Mouse (Mus musculus): ENCODE results near the gene Casc1. TPM values are rescaled to one million over a fixed set of nuclear protein-coding genes. Genes with fewer than 3 reads are reported as not detected.
"Not testable (repeated sequence)": the region's sequence is repeated elsewhere in the genome, so short reads cannot be mapped to it uniquely, and the experiment has no call there.

Casc1 gene
- polyA plus RNA-seq, 1 experiment from 2014 or later = 0.51 TPM

GRCm38 (mm10) chr6:145139776-145140475, 70.9 kb downstream of the Casc1 start:
- no peak for DNase-seq (ENCODE audit: low spot score)

DNA sequence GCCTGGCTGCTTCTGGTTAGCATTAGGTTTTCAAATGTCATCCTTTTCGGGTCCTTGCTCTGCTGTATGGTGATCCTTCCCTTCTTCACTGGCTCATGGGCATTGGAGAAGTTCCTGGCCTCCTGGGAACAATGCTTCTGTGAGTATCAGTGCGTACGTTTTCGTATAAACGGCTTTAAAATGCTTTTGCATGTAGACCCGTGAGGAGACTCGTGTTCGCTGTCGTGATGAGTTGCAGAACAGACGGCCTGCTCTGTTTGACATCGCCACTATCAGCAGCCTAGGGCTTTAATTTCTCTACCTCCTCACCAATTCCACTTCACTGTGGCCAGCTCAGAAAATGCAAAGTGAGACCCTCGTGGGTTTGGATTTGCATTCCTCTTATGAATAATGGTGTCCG, 71.6 kb downstream of the Casc1 start:
- DNase-seq (ENCODE audit: low spot score) = no peak

- no peak for DNase-seq (ENCODE audit: low spot score)
Measured at GRCm38 (mm10) chr6:145136831-145137230, 74.0 kb downstream of the Casc1 start.

DNA sequence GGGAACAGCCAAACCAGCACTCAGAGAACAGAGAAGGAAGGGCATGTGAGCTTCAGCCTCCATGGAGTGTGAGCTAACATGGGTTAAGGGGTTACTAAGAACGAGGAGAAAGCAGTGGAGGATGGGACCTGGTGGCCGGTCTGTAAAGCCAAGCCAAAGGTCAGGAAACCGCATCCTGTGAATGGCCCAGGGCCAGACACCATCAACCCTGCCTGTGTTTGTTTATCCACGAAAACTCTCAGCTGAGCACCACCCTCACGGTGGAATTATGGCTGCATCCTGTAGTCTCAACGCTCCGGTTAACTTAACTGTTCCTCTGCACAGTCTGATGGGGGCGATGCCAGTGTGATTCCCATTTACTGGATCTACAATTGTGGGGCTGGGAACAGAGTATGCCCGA, 75.0 kb downstream of the Casc1 start:
- DNase-seq (ENCODE audit: low spot score) = no peak

DNA sequence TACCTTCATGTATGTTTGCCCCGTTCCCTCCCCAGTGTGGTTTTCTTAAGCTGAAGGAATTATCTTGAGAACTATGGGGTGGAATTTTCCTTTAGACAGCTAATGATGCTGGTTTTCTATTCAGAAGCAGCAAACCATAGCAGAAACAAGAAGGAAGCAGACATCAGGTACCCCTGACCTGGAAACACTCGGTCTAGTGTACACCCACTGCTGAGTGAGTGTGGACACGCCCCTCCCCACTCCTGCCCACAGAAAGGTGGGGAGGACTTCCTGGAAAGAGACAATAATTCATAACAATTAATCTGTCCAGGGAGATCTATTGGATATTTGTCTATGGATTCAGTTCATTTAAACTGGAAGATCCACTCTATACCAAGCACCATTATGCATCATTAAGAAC, 75.5 kb downstream of the Casc1 start:
- DNase-seq (ENCODE audit: low spot score) = no peak

DNA sequence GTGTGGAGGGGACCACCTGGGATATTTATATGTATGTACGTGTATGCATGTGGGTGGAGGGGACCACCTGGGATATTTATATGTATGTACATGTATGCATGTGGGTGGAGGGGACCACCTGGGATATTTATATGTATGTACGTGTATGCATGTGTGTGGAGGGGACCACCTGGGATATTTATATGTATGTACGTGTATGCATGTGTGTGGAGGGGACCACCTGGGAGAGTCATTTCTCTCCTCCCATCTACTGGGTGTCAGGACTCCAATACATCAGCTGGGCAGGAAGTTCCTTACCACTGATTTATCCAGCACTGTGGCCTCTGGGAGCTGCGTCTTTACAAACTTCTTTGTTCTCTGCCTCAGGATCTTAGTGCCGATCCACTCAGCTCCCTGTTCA, 77.8 kb downstream of the Casc1 start:
- not testable (repeated sequence) for DNase-seq (ENCODE audit: low spot score)

- no peak for DNase-seq (ENCODE audit: low spot score)
Measured at GRCm38 (mm10) chr6:145131991-145132390, 78.8 kb downstream of the Casc1 start.

GRCm38 (mm10) chr6:145129563-145129962, 81.2 kb downstream of the Casc1 start:
- no peak for DNase-seq (ENCODE audit: low spot score)

DNA sequence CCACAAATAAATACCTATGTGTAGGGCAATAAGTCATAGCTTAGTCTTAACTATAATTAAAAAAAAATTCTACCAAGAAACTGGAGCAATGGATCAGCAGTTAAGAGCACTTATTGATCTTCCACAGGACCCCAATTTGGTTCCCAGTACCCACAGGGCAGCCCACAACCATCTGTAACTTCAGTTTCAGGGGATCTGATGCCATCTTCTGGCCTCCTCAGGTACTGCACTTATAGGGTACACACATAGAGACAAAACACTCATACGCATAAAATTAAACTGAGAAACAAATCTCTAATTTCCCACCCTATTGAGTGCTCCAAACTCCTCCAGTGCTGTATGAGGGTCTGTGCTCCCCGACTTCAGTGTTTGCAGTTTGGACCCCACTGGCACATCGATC, 83.2 kb downstream of the Casc1 start:
- DNase-seq (ENCODE audit: low spot score) = no peak

GRCm38 (mm10) chr6:145125591-145126113, 85.2 kb downstream of the Casc1 start:
- DNase-seq (ENCODE audit: low spot score) = no peak

Other genes with a start within 250 kb of the Casc1 start
- 8.9 and 11.8 TPM in 2 replicates for gene Bcat1, start 134.8 kb downstream of the Casc1 start, polyA plus RNA-seq (2015; fragmentation: Nextera tagmentation; extraction: Ambion mirVana)
- gene Lrmp, start 95.4 kb downstream of the Casc1 start, polyA plus RNA-seq (2015; fragmentation: Nextera tagmentation; extraction: Ambion mirVana) = 178 TPM in 2 replicates
- gene Etfrf1, start 129 bp upstream of the Casc1 start, polyA plus RNA-seq (2015; fragmentation: Nextera tagmentation; extraction: Ambion mirVana) = 27.7 and 29.7 TPM in 2 replicates
- 122 and 134 TPM in 2 replicates for gene Kras, start 39.2 kb upstream of the Casc1 start, polyA plus RNA-seq (2015; fragmentation: Nextera tagmentation; extraction: Ambion mirVana)

Data from thymus, postnatal 0 days (tissue).